10 mouse cellular contexts compared by ENCODE assay signal in genomic region chr15:78409570-78410052, GRCm38 (mm10). TPM values are rescaled to one million over a fixed set of nuclear protein-coding genes. Genes with fewer than 3 reads are reported as not detected.
DNase-seq lines count a peak whose midpoint lies in the region; ATAC-seq and TF ChIP-seq lines count a peak whose summit lies in the region.
"Had no signal": no experiment of that assay in that cellular context is flagged by ENCODE, and none has a peak within 500 bp of the region (broad histone marks: within the 10 kb centered on the region; RNA-seq: fewer than 3 reads in every experiment).

No protein-coding gene starts in this region.

- H3K9ac ChIP-seq in hindbrain, embryonic 15.5 days, result 0 out of 2 replicates have a peak overlapping the region, but pooled peaks have one; percentile 17
- peak overlapping the region; percentile 44; the same call in 1 of the 2 replicates for H3K9ac ChIP-seq in limb, embryonic 14.5 days (ENCODE audit: low read depth, low read length, severe bottlenecking)
- H3K9ac ChIP-seq in stomach, embryonic 15.5 days, result no peak overlapping the region

- no peak for TF ChIP-seq POLR2A in limb, embryonic 14.5 days (IDR thresholded peaks at IDR 0.05; ENCODE audit: borderline replicate concordance, extremely low read depth, insufficient read depth, insufficient read length)

- H3K4me3 ChIP-seq in layer of hippocampus, adult 2 months, result peak overlapping the region; percentile 1; the same call in 1 of the 2 replicates
- H3K4me3 ChIP-seq in hindbrain, embryonic 15.5 days, result peak overlapping the region; percentile 20
- peak overlapping the region; percentile 21 for H3K4me3 ChIP-seq in limb, embryonic 14.5 days (replicated peaks; ENCODE audit: low read length)
- H3K4me3 ChIP-seq in stomach, embryonic 15.5 days (replicated peaks), result peak overlapping the region; percentile 20

- WGBS in hindbrain, embryonic 15.5 days, result 10% methylated on average over 12 of the region's 12 CpGs
- 17% methylated on average over 12 of the region's 12 CpGs for WGBS in limb, embryonic 14.5 days
- WGBS in stomach, embryonic 15.5 days, result 30% methylated on average over 12 of the region's 12 CpGs

- H3K9me3 ChIP-seq in hindbrain, embryonic 15.5 days, result no peaks in the 10 kb centered on the region
- H3K9me3 ChIP-seq in limb, embryonic 14.5 days (ENCODE audit: control insufficient read depth, low read length), result no peaks in the 10 kb centered on the region
- no peaks in the 10 kb centered on the region for H3K9me3 ChIP-seq in stomach, embryonic 15.5 days

- peaks cover 39% of the 10 kb centered on the region for H3K4me1 ChIP-seq in hindbrain, embryonic 15.5 days (replicated peaks)
- H3K4me1 ChIP-seq in limb, embryonic 14.5 days (ENCODE audit: control insufficient read depth, insufficient read depth, low read length), result peaks cover 16% of the 10 kb centered on the region
- H3K4me1 ChIP-seq in stomach, embryonic 15.5 days, result peaks cover 23% of the 10 kb centered on the region

- peaks cover 39% of the 10 kb centered on the region for H3K27me3 ChIP-seq in hindbrain, embryonic 15.5 days
- peaks cover 31% of the 10 kb centered on the region for H3K27me3 ChIP-seq in limb, embryonic 14.5 days (ENCODE audit: control insufficient read depth, insufficient read depth, low read length)
- peaks cover 16% of the 10 kb centered on the region; the same call in 1 of the 2 replicates for H3K27me3 ChIP-seq in stomach, embryonic 15.5 days (replicated peaks)

- ATAC-seq in hindbrain, embryonic 15.5 days (ENCODE audit: low FRiP score, low read depth), result no peak
- no peak for ATAC-seq in limb, embryonic 14.5 days (ENCODE audit: low FRiP score, low read depth)
- no peak for ATAC-seq in stomach, embryonic 15.5 days (ENCODE audit: insufficient read depth, low FRiP score, low read depth)

- no peak for TF ChIP-seq CTCF in layer of hippocampus, adult 2 months (conservative IDR thresholded peaks at IDR 0.05)

- no peaks in the 10 kb centered on the region for H3K36me3 ChIP-seq in hindbrain, embryonic 15.5 days
- H3K36me3 ChIP-seq in limb, embryonic 14.5 days (ENCODE audit: control insufficient read depth, insufficient read depth, low read length), result peaks cover 3% of the 10 kb centered on the region; the same call in 1 of the 2 replicates
- H3K36me3 ChIP-seq in stomach, embryonic 15.5 days, result no peaks in the 10 kb centered on the region

- DNase-seq in layer of hippocampus, adult 2 months (ENCODE audit: low spot score in 2 of 2), result no peak
- DNase-seq in layer of hippocampus, postnatal 36 days, result no peak
- no peak for DNase-seq in limb, embryonic 14.5 days (ENCODE audit: low spot score)
- no peak for DNase-seq in frontal cortex, postnatal 36 days (ENCODE audit: low spot score in 2 of 2)
- DNase-seq in lung, postnatal 14 days, result no peak
- DNase-seq in layer of hippocampus, adult 9-10 months (ENCODE audit: low spot score), result no peak
- DNase-seq: cerebellum, postnatal 14 days; lung, postnatal 10 days had no signal

- peak overlapping the region; percentile 49 for H3K4me2 ChIP-seq in hindbrain, embryonic 15.5 days
- peak overlapping the region; percentile 39 for H3K4me2 ChIP-seq in limb, embryonic 14.5 days (replicated peaks; ENCODE audit: low read depth, low read length, severe bottlenecking)
- H3K4me2 ChIP-seq in stomach, embryonic 15.5 days, result peak overlapping the region; percentile 47

- H3K27ac ChIP-seq in layer of hippocampus, adult 2 months, result no peak overlapping the region
- H3K27ac ChIP-seq in hindbrain, embryonic 15.5 days (replicated peaks), result no peak overlapping the region
- no peak overlapping the region for H3K27ac ChIP-seq in limb, embryonic 14.5 days (replicated peaks; ENCODE audit: low read depth, low read length)
- no peak overlapping the region for H3K27ac ChIP-seq in stomach, embryonic 15.5 days

RNA-seq across cellular contexts. Expression of gene Mpst, which starts 3.4 kb away (rescaled TPM):
- total RNA-seq in layer of hippocampus, adult 2 months (2021), result 10 to 100 TPM; 29.5 to 31.8 TPM
- 10 to 100 TPM; 24.6 to 30.7 TPM for total RNA-seq in layer of hippocampus, postnatal 36 days (2021)
- 3.1 and 4.6 TPM in 2 replicates for polyA plus RNA-seq in hindbrain, embryonic 15.5 days (2015; fragmentation: Nextera tagmentation; extraction: Ambion mirVana)
- 53.8 and 78.4 TPM in 2 replicates for polyA plus RNA-seq in limb, embryonic 14.5 days (2012; rRNA removed)
- polyA plus RNA-seq in limb, embryonic 14.5 days (2014; fragmentation: Nextera tagmentation; extraction: Ambion mirVana), result 1.8 and 2.7 TPM in 2 replicates
- 3.3 and 4.2 TPM in 2 replicates for polyA plus RNA-seq in stomach, embryonic 15.5 days (2015; fragmentation: Nextera tagmentation; extraction: Ambion mirVana)

RNA-seq across cellular contexts. Expression of gene Tst, which starts 3.9 kb away (rescaled TPM):
- 10 to 100 TPM; 35.6 to 40.3 TPM for total RNA-seq in layer of hippocampus, adult 2 months (2021)
- total RNA-seq in layer of hippocampus, postnatal 36 days (2021), result 10 to 100 TPM; 37.7 to 40.9 TPM
- polyA plus RNA-seq in hindbrain, embryonic 15.5 days (2015; fragmentation: Nextera tagmentation; extraction: Ambion mirVana), result 23.8 and 26.9 TPM in 2 replicates
- 8.3 and 9.1 TPM in 2 replicates for polyA plus RNA-seq in limb, embryonic 14.5 days (2012; rRNA removed)
- polyA plus RNA-seq in limb, embryonic 14.5 days (2014; fragmentation: Nextera tagmentation; extraction: Ambion mirVana), result 12.4 and 12.8 TPM in 2 replicates
- polyA plus RNA-seq in stomach, embryonic 15.5 days (2015; fragmentation: Nextera tagmentation; extraction: Ambion mirVana), result 67.4 and 89.8 TPM in 2 replicates

RNA-seq across cellular contexts. Expression of gene Tex33, which starts 13.9 kb away (rescaled TPM):
- not detected for total RNA-seq in layer of hippocampus, adult 2 months (2021)
- total RNA-seq in layer of hippocampus, postnatal 36 days (2021), result not detected
- not detected in 2 replicates for polyA plus RNA-seq in hindbrain, embryonic 15.5 days (2015; fragmentation: Nextera tagmentation; extraction: Ambion mirVana)
- not detected in 2 replicates for polyA plus RNA-seq in limb, embryonic 14.5 days (2012; rRNA removed)
- not detected in 2 replicates for polyA plus RNA-seq in limb, embryonic 14.5 days (2014; fragmentation: Nextera tagmentation; extraction: Ambion mirVana)
- not detected in 2 replicates for polyA plus RNA-seq in stomach, embryonic 15.5 days (2015; fragmentation: Nextera tagmentation; extraction: Ambion mirVana)

RNA-seq across cellular contexts. Expression of gene Kctd17, which starts 18.8 kb away (rescaled TPM):
- 100 to 1,000 TPM; 263 to 271 TPM for total RNA-seq in layer of hippocampus, adult 2 months (2021)
- total RNA-seq in layer of hippocampus, postnatal 36 days (2021), result 100 to 1,000 TPM; 248 TPM
- polyA plus RNA-seq in hindbrain, embryonic 15.5 days (2015; fragmentation: Nextera tagmentation; extraction: Ambion mirVana), result 145 and 156 TPM in 2 replicates
- 149 and 212 TPM in 2 replicates for polyA plus RNA-seq in limb, embryonic 14.5 days (2012; rRNA removed)
- 47.9 and 49.3 TPM in 2 replicates for polyA plus RNA-seq in limb, embryonic 14.5 days (2014; fragmentation: Nextera tagmentation; extraction: Ambion mirVana)
- 35.4 and 40.6 TPM in 2 replicates for polyA plus RNA-seq in stomach, embryonic 15.5 days (2015; fragmentation: Nextera tagmentation; extraction: Ambion mirVana)

RNA-seq across cellular contexts. Expression of gene Tmprss6, which starts 58.8 kb away (rescaled TPM):
- total RNA-seq in layer of hippocampus, adult 2 months (2021), result 1 to 10 TPM; 1.9 to 3.0 TPM
- 1 to 10 TPM; 3.7 to 5.0 TPM for total RNA-seq in layer of hippocampus, postnatal 36 days (2021)
- 0.47 and 0.56 TPM in 2 replicates for polyA plus RNA-seq in hindbrain, embryonic 15.5 days (2015; fragmentation: Nextera tagmentation; extraction: Ambion mirVana)
- 0.05 and 0.08 TPM in 2 replicates for polyA plus RNA-seq in limb, embryonic 14.5 days (2012; rRNA removed)
- polyA plus RNA-seq in limb, embryonic 14.5 days (2014; fragmentation: Nextera tagmentation; extraction: Ambion mirVana), result 0.08 and 0.58 TPM in 2 replicates
- 0.64 and 1.8 TPM in 2 replicates for polyA plus RNA-seq in stomach, embryonic 15.5 days (2015; fragmentation: Nextera tagmentation; extraction: Ambion mirVana)
